Mouse (Mus musculus) frontal cortex, postnatal 25 days (tissue): ENCODE results near the gene C87436.

ENCODE experiments used
- DNase-seq, 2 experiments: peaks; one replicate each; pipeline ENCODE4 v3.0.0; 2022; ENCODE audit warnings: low spot score in 2 of 2

The C87436 gene

GRCm38 (mm10) chr6:86438272-86439118 lies at the start of gene C87436:
Gene C87436 (plus strand): TSS chr6:86438374.
- peak; percentile 96 to 97 for DNase-seq

GRCm38 (mm10) chr6:86388461-86388860 lies 49.7 kb upstream of the C87436 start:
- DNase-seq: no peak

GRCm38 (mm10) chr6:86391326-86391725 lies 46.8 kb upstream of the C87436 start:
- DNase-seq: no peak

- DNase-seq: no peak
Measured at GRCm38 (mm10) chr6:86393187-86393586, 45.0 kb upstream of the C87436 start.

GRCm38 (mm10) chr6:86394078-86394720 lies 44.0 kb upstream of the C87436 start:
- DNase-seq: no peak

- no peak for DNase-seq
Measured at GRCm38 (mm10) chr6:86395021-86395420, 43.2 kb upstream of the C87436 start.

- no peak for DNase-seq
Measured at GRCm38 (mm10) chr6:86395969-86396368, 42.2 kb upstream of the C87436 start.

GRCm38 (mm10) chr6:86396581-86397256 lies 41.5 kb upstream of the C87436 start, which contains the start of gene Pcyox1:
Gene Pcyox1 (minus strand): TSS chr6:86397154.
- DNase-seq: peak; percentile 74 to 82

GRCm38 (mm10) chr6:86397257-86397980 lies 40.8 kb upstream of the C87436 start:
- no peak for DNase-seq

GRCm38 (mm10) chr6:86398986-86399385 lies 39.2 kb upstream of the C87436 start:
- no peak for DNase-seq

- DNase-seq: no peak
Measured at GRCm38 (mm10) chr6:86399995-86400394, 38.2 kb upstream of the C87436 start.

GRCm38 (mm10) chr6:86400972-86401371 lies 37.2 kb upstream of the C87436 start:
- peak; percentile 16 to 43 for DNase-seq

GRCm38 (mm10) chr6:86402681-86403607 lies 35.2 kb upstream of the C87436 start:
- no peak for DNase-seq

- peak; percentile 97 to 99 for DNase-seq
Measured at GRCm38 (mm10) chr6:86403728-86404099, 34.5 kb upstream of the C87436 start.

- DNase-seq: peak; percentile 84 to 96
Measured at GRCm38 (mm10) chr6:86404100-86404861, 33.9 kb upstream of the C87436 start, which contains the start of gene Tia1. Gene Tia1 (plus strand): TSS chr6:86404219.

- DNase-seq: no peak
Measured at GRCm38 (mm10) chr6:86404996-86405395, 33.2 kb upstream of the C87436 start.

GRCm38 (mm10) chr6:86406306-86406705 lies 31.9 kb upstream of the C87436 start:
- no peak for DNase-seq

- no peak for DNase-seq
Measured at GRCm38 (mm10) chr6:86418711-86419110, 19.5 kb upstream of the C87436 start.

- no peak for DNase-seq
Measured at GRCm38 (mm10) chr6:86419239-86419638, 18.9 kb upstream of the C87436 start.

GRCm38 (mm10) chr6:86420491-86420890 lies 17.7 kb upstream of the C87436 start:
- DNase-seq: no peak
